Mouse (Mus musculus) forebrain, embryonic 15.5 days (tissue): ENCODE data around the gene Ovol3. TPM values are rescaled to one million over a fixed set of nuclear protein-coding genes. Genes with fewer than 3 reads are reported as not detected.
A peak's percentile ranks its signal among the peaks of the same experiment; 100 is the strongest.
"Not testable (repeated sequence)": the region's sequence is repeated elsewhere in the genome, so short reads cannot be mapped to it uniquely, and the experiment has no call there.

Experiments
- ATAC-seq: fragments of 200-750 bp; cut with Nextera tagmentation; replicated peaks from 2 replicates; pipeline ENCODE4 v1.8.0; 2017; ENCODE audit warnings: mild to moderate bottlenecking, moderate TSS enrichment, moderate library complexity
- H3K27ac ChIP-seq: fragments of 300-500 bp; sonication (generic); replicated peaks from 2 replicates; pipeline ENCODE4 v1.5.1; 2015; ENCODE audit warnings: mild to moderate bottlenecking, inconsistent platforms
- H3K27me3 ChIP-seq: fragments of 300-500 bp; sonication (generic); 2 replicates; pipeline ENCODE4 v1.6.1; 2015; ENCODE audit warnings: inconsistent platforms
- H3K36me3 ChIP-seq: fragments of 300-500 bp; sonication (generic); 2 replicates; pipeline ENCODE4 v1.6.1; 2015; ENCODE audit warnings: mild to moderate bottlenecking, inconsistent platforms
- H3K4me1 ChIP-seq: fragments of 300-500 bp; sonication (generic); 2 replicates; pipeline ENCODE4 v1.6.1; 2015; ENCODE audit warnings: inconsistent platforms
- H3K4me2 ChIP-seq: fragments of 300-500 bp; sonication (generic); replicated peaks from 2 replicates; pipeline ENCODE4 v1.6.1; 2015; ENCODE audit warnings: mild to moderate bottlenecking, inconsistent platforms
- H3K4me3 ChIP-seq: fragments of 300-500 bp; sonication (generic); 2 replicates; pipeline ENCODE4 v1.5.1; 2015; ENCODE audit warnings: mild to moderate bottlenecking, inconsistent platforms
- H3K9ac ChIP-seq: fragments of 300-500 bp; sonication (generic); replicated peaks from 2 replicates; pipeline ENCODE4 v1.6.1; 2015; ENCODE audit warnings: mild to moderate bottlenecking, inconsistent platforms
- H3K9me3 ChIP-seq: fragments of 300-500 bp; sonication (generic); 2 replicates; pipeline ENCODE4 v1.6.1; 2016; ENCODE audit warnings: inconsistent platforms
- WGBS: fragments of 180-500 bp; shearing (Covaris S2); methylation state at CpG from one replicate; pipeline ENCODE4 v1.1.7; 2015; ENCODE audit warnings: mixed read lengths; 5-methylcytosine and 5-hydroxymethylcytosine counted together
- polyA plus RNA-seq: library from polyadenylated mRNA; unstranded; fragments of >200 nt; fragmentation: Nextera tagmentation; extraction: Ambion mirVana; gene quantifications from 2 replicates; pipeline ENCODE4 v1.2.1, GENCODE M21; 2015

Gene Ovol3
- polyA plus RNA-seq, 1 experiment from 2014 or later: not detected

- ATAC-seq, H3K9me3 ChIP-seq, H3K4me1 ChIP-seq, H3K27me3 ChIP-seq, H3K36me3 ChIP-seq, H3K4me2 ChIP-seq, H3K27ac ChIP-seq, H3K9ac ChIP-seq, H3K4me3 ChIP-seq: not testable (repeated sequence)
- WGBS: 89% methylated on average over 5 of the region's 5 CpGs
Measured at GRCm38 (mm10) chr7:30200661-30201060, 34.9 kb downstream of the Ovol3 start.

DNA sequence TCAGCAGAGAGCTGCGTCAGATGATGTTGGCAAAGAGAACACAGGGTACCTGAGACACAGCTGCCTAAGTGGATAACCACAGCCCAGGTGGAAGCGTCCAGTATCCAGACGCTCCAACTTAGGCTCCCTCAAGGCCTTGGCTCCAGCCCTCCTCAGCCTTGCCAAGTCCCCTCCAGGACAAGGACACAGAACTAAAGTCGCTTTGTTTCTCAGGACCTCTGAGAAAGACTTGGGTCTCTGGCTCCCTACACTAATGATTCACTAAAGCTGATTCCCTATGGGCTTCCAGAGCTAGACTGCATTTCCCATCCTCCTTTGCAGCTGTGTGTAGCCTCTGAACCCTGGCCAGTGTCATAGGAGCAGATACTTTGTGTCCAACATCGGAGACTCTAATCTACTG lies 35.3 kb downstream of the Ovol3 start:
- no peak overlapping the region for H3K9ac ChIP-seq
- H3K4me2 ChIP-seq: no peak overlapping the region
- peaks cover 9% of the 10 kb centered on the region for H3K4me1 ChIP-seq
- no peak overlapping the region for H3K4me3 ChIP-seq
- 83% methylated on average over 5 of the region's 5 CpGs for WGBS
- no peak for ATAC-seq
- no peak overlapping the region for H3K27ac ChIP-seq
- no peaks in the 10 kb centered on the region for H3K27me3 ChIP-seq
- H3K36me3 ChIP-seq: no peaks in the 10 kb centered on the region
- no peaks in the 10 kb centered on the region for H3K9me3 ChIP-seq

- Histone ChIP-seq H3K9ac (no peak overlapping the region), H3K4me2 (no peak overlapping the region), H3K27me3 (no peaks in the 10 kb centered on the region), H3K36me3 (no peaks in the 10 kb centered on the region), H3K27ac (no peak overlapping the region), H3K4me1 (peaks cover 12% of the 10 kb centered on the region), H3K4me3 (no peak overlapping the region), H3K9me3 (no peaks in the 10 kb centered on the region)
- ATAC-seq: no peak
- WGBS: 83% methylated on average over 18 of the region's 18 CpGs
Measured at GRCm38 (mm10) chr7:30199498-30200139, 35.9 kb downstream of the Ovol3 start.

GRCm38 (mm10) chr7:30198481-30198971 lies 37.0 kb downstream of the Ovol3 start, which contains the start of gene Capns1:
TSS of gene Capns1 (minus strand) at chr7:30198811.
- H3K4me3 ChIP-seq: peak within 1 kb of the TSS; percentile 19; the same call in 1 of the 2 replicates
- H3K27ac ChIP-seq: no peak within 1 kb of the TSS
- no peak within 1 kb of the TSS for H3K9ac ChIP-seq
- H3K4me2 ChIP-seq: peak within 1 kb of the TSS; percentile 33
- H3K36me3 ChIP-seq: no peaks in the 10 kb centered on the region
- whole genome bisulfite sequencing: 5% methylated on average over 8 of the region's 8 CpGs
- H3K27me3 ChIP-seq: no peaks in the 10 kb centered on the region
- no peak for ATAC-seq
- no peaks in the 10 kb centered on the region for H3K9me3 ChIP-seq
- peaks cover 13% of the 10 kb centered on the region for H3K4me1 ChIP-seq

GRCm38 (mm10) chr7:30197592-30198129 lies 37.9 kb downstream of the Ovol3 start:
- Histone ChIP-seq H3K9ac (no peak overlapping the region), H3K4me3 (no peak overlapping the region), H3K27ac (no peak overlapping the region), H3K27me3 (no peaks in the 10 kb centered on the region), H3K4me1 (peaks cover 22% of the 10 kb centered on the region), H3K9me3 (no peaks in the 10 kb centered on the region), H3K36me3 (no peaks in the 10 kb centered on the region), H3K4me2 (no peak overlapping the region)
- WGBS: 75% methylated on average over 5 of the region's 5 CpGs
- no peak for ATAC-seq

DNA sequence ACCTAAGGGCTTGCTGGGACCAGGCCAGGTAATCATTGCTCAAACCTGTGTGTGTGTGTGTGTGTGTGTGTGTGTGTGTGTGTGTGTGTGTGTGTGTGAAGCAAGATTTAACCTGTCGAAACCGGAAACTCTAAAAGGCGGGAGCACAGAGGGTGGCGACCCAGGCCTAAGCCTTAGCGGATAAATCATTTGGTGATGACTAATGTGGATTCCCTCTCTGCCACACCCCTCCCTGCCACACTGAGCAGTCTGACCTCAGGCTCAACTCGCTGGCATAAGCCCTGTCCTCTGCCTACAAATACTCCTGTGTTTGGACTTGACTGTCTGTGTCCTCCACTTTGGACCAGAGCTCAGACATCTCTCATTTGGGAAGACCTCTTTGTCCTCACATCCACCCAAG lies 39.4 kb downstream of the Ovol3 start:
- Histone ChIP-seq H3K27me3 (no peaks in the 10 kb centered on the region), H3K4me2 (no peak overlapping the region), H3K9me3 (no peaks in the 10 kb centered on the region), H3K4me1 (peaks cover 26% of the 10 kb centered on the region), H3K36me3 (peaks cover 11% of the 10 kb centered on the region), H3K4me3 (no peak overlapping the region), H3K27ac (no peak overlapping the region), H3K9ac (no peak overlapping the region)
- ATAC-seq: no peak
- 94% methylated on average over 6 of the region's 6 CpGs for WGBS

GRCm38 (mm10) chr7:30195461-30195860 lies 40.1 kb downstream of the Ovol3 start:
- Histone ChIP-seq H3K36me3 (peaks cover 14% of the 10 kb centered on the region), H3K4me3 (peak overlapping the region; percentile 82), H3K27ac (no peak overlapping the region), H3K9me3 (no peaks in the 10 kb centered on the region), H3K4me1 (peaks cover 26% of the 10 kb centered on the region), H3K4me2 (peak overlapping the region; percentile 77; the same call in 1 of the 2 replicates), H3K9ac (peak overlapping the region; percentile 70), H3K27me3 (no peaks in the 10 kb centered on the region)
- ATAC-seq: no peak
- 75% methylated on average over 6 of the region's 6 CpGs for WGBS

- Histone ChIP-seq H3K9me3 (no peaks in the 10 kb centered on the region), H3K27me3 (no peaks in the 10 kb centered on the region), H3K36me3 (peaks cover 19% of the 10 kb centered on the region), H3K9ac (peak overlapping the region; percentile 70), H3K27ac (peak overlapping the region; percentile 77), H3K4me2 (peak overlapping the region; percentile 77), H3K4me3 (peak overlapping the region; percentile 82), H3K4me1 (peaks cover 26% of the 10 kb centered on the region)
- ATAC-seq: peak; percentile 90
- WGBS: 1% methylated on average over 28 of the region's 28 CpGs
Measured at GRCm38 (mm10) chr7:30194884-30195283, 40.6 kb downstream of the Ovol3 start.

DNA sequence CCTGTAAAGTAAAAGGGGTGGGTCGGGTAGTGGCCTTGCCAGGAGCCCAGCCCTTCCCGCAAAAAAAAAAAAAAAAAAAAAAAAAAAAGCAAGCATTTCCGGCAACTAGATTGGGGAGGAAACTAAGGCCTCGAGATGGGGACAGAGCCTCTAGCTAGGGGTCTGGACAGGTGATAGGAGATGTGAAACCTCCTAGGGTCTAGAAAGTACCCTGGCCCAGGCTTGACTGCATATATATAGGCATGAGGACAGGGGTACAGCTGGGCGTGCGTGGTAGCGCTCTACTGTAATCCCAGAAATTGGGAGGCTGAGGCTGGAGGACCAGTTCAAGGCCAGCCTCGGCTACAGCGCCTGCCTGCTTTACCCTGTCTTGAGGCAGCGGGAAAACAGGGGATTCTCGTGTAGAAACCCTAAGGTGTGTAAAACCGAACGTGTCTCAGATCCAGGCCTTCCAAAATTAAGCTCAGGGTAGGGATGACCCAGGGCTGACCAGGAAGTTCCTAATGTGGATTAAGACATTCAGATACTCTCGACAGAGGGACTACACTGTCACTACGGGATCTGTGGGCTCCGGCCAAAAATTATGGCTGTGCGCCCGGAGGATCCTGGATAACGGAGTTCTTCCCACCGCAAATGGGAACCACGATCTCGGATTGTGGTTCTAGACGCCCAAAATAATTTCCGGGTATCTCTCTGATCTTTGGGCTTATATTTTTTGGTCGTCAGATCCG lies 41.3 kb downstream of the Ovol3 start:
- Histone ChIP-seq H3K27ac (peak overlapping the region; percentile 77), H3K4me3 (peak overlapping the region; percentile 82), H3K9me3 (no peaks in the 10 kb centered on the region), H3K36me3 (peaks cover 21% of the 10 kb centered on the region), H3K9ac (peak overlapping the region; percentile 70), H3K27me3 (no peaks in the 10 kb centered on the region), H3K4me2 (peak overlapping the region; percentile 77), H3K4me1 (peaks cover 26% of the 10 kb centered on the region)
- WGBS: under 1% methylated on average over 26 of the region's 26 CpGs
- peak; percentile 20 for ATAC-seq

- peaks cover 24% of the 10 kb centered on the region for H3K4me1 ChIP-seq
- H3K9me3 ChIP-seq: no peaks in the 10 kb centered on the region
- H3K9ac ChIP-seq: peak overlapping the region; percentile 70
- ATAC-seq: peak; percentile 69
- H3K4me2 ChIP-seq: peak overlapping the region; percentile 77
- 1% methylated on average over 26 of the region's 26 CpGs for WGBS
- no peaks in the 10 kb centered on the region for H3K27me3 ChIP-seq
- H3K27ac ChIP-seq: peak overlapping the region; percentile 77
- peaks cover 27% of the 10 kb centered on the region for H3K36me3 ChIP-seq
- H3K4me3 ChIP-seq: peak overlapping the region; percentile 82
Measured at GRCm38 (mm10) chr7:30193581-30194100, 41.9 kb downstream of the Ovol3 start.

DNA sequence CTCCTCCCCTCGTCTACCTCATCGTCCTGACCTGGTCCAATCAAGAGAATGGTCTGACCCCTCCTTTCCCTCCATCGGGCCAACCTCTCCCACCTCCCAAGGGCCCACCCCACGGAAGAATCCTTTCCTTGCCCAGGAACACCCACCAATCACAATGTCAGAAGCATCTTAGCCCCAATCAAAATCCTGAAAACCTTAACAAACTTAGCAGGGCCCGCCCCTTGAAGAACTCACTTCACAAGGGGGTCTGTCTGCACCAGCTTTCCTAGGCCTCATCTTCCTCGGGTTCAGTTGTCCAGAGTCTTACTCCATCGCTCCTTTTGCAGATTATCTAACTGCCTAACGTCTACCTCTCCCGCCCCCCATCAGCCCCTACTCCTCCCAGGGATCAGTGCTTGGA lies 42.5 kb downstream of the Ovol3 start:
- 15% methylated on average over 9 of the region's 9 CpGs for whole genome bisulfite sequencing
- no peak for ATAC-seq
- Histone ChIP-seq H3K4me3 (peak overlapping the region; percentile 82), H3K9me3 (no peaks in the 10 kb centered on the region), H3K27me3 (no peaks in the 10 kb centered on the region), H3K36me3 (peaks cover 34% of the 10 kb centered on the region), H3K4me1 (peaks cover 20% of the 10 kb centered on the region), H3K4me2 (peak overlapping the region; percentile 77), H3K9ac (peak overlapping the region; percentile 70), H3K27ac (peak overlapping the region; percentile 77; the same call in 1 of the 2 replicates)

DNA sequence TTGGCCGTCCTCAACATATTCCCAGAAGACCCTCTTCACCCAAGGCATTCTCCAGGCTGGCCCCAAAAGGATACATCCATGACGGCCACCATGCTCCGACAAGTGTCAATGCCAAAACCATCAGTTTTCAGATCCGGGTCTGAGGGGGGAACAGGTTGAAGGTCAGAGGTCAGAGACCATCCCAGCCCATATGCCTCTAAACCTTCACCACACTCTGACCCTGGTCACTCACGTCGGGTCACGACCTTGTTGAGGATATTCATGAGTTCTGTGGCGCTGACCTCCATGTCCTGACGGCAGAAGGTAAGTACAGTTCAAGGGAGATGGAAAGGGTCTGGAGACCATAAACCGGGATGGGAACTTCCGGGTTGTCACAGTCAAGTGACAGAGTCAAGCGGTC lies 43.4 kb downstream of the Ovol3 start:
- Histone ChIP-seq H3K9ac (no peak overlapping the region), H3K9me3 (no peaks in the 10 kb centered on the region), H3K4me2 (no peak overlapping the region), H3K27ac (no peak overlapping the region), H3K4me1 (peaks cover 20% of the 10 kb centered on the region), H3K27me3 (no peaks in the 10 kb centered on the region), H3K4me3 (no peak overlapping the region), H3K36me3 (peaks cover 43% of the 10 kb centered on the region)
- WGBS: 94% methylated on average over 12 of the region's 12 CpGs
- no peak for ATAC-seq
